Mouse (Mus musculus) intestine, embryonic 15.5 days (tissue): ENCODE measurements around the gene Pdk4. TPM values are rescaled to one million over a fixed set of nuclear protein-coding genes. Genes with fewer than 3 reads are reported as not detected.

Experiments
- ATAC-seq: fragments of 200-750 bp; cut with Nextera tagmentation; 2 replicates; pipeline ENCODE4 v1.8.0; 2017; ENCODE audit warnings: moderate TSS enrichment, moderate library complexity
- H3K27ac ChIP-seq: fragments of 300-500 bp; sonication (generic); 2 replicates; pipeline ENCODE4 v1.5.1; 2015; ENCODE audit warnings: mild to moderate bottlenecking, inconsistent platforms
- H3K27me3 ChIP-seq: fragments of 300-500 bp; sonication (generic); replicated peaks from 2 replicates; pipeline ENCODE4 v1.6.1; 2015; ENCODE audit warnings: inconsistent platforms
- H3K36me3 ChIP-seq: fragments of 300-500 bp; sonication (generic); 2 replicates; pipeline ENCODE4 v1.6.1; 2015; ENCODE audit warnings: inconsistent platforms
- H3K4me1 ChIP-seq: fragments of 300-500 bp; sonication (generic); replicated peaks from 2 replicates; pipeline ENCODE4 v1.6.1; 2015; ENCODE audit warnings: inconsistent platforms
- H3K4me2 ChIP-seq: fragments of 300-500 bp; sonication (generic); replicated peaks from 2 replicates; pipeline ENCODE4 v1.6.1; 2015; ENCODE audit warnings: mild to moderate bottlenecking, inconsistent platforms
- H3K4me3 ChIP-seq: fragments of 300-500 bp; sonication (generic); replicated peaks from 2 replicates; pipeline ENCODE4 v1.5.1; 2015; ENCODE audit warnings: inconsistent platforms
- H3K9ac ChIP-seq: fragments of 300-500 bp; sonication (generic); 2 replicates; pipeline ENCODE4 v1.6.1; 2015; ENCODE audit warnings: inconsistent platforms
- H3K9me3 ChIP-seq: fragments of 300-500 bp; sonication (generic); 2 replicates; pipeline ENCODE4 v1.6.1; 2016; ENCODE audit warnings: inconsistent platforms
- WGBS: fragments of 180-500 bp; shearing (Covaris S2); methylation state at CpG from one replicate; pipeline ENCODE4 v1.1.7; 2015; 5-methylcytosine and 5-hydroxymethylcytosine counted together
- polyA plus RNA-seq: library from polyadenylated mRNA; unstranded; fragments of >200 nt; fragmentation: Nextera tagmentation; extraction: Ambion mirVana; gene quantifications from 2 replicates; pipeline ENCODE4 v1.2.1, GENCODE M21; 2015

The Pdk4 gene
- polyA plus RNA-seq, 1 experiment from 2014 or later = 2.6 TPM

- no peak overlapping the region for H3K27ac ChIP-seq
- peak overlapping the region; percentile 22 for H3K4me2 ChIP-seq
- no peak overlapping the region for H3K4me3 ChIP-seq
- no peaks in the 10 kb centered on the region for H3K9me3 ChIP-seq
- no peaks in the 10 kb centered on the region for H3K36me3 ChIP-seq
- 0 out of 2 replicates have a peak, but pooled peaks cover 12% of the 10 kb centered on the region for H3K4me1 ChIP-seq
- no peaks in the 10 kb centered on the region for H3K27me3 ChIP-seq
- no peak overlapping the region for H3K9ac ChIP-seq
- WGBS = 11% methylated on average over 14 of the region's 14 CpGs
- ATAC-seq = peak; percentile 84
These were observed 53.6 kb downstream of the Pdk4 start for GRCm38 (mm10) chr6:5442316-5443085.

- WGBS = 79% methylated on average over 6 of the region's 6 CpGs
- no peak overlapping the region for H3K4me2 ChIP-seq
These were observed 54.9 kb downstream of the Pdk4 start for GRCm38 (mm10) chr6:5441221-5441620.

GRCm38 (mm10) chr6:5437757-5438156 lies 58.4 kb downstream of the Pdk4 start:
- WGBS = 38% methylated on average over 4 of the region's 4 CpGs
- Histone ChIP-seq H3K27ac (no peak overlapping the region), H3K4me1 (0 out of 2 replicates have a peak, but pooled peaks cover 5% of the 10 kb centered on the region), H3K4me2 (no peak overlapping the region), H3K9me3 (no peaks in the 10 kb centered on the region), H3K4me3 (no peak overlapping the region), H3K9ac (no peak overlapping the region), H3K36me3 (no peaks in the 10 kb centered on the region), H3K27me3 (no peaks in the 10 kb centered on the region)
- ATAC-seq = no peak

More at GRCm38 (mm10) chr6:5441221-5441620, 54.9 kb downstream of the Pdk4 start:
- Histone ChIP-seq H3K36me3 (no peaks in the 10 kb centered on the region), H3K4me1 (0 out of 2 replicates have a peak, but pooled peaks cover 12% of the 10 kb centered on the region), H3K9ac (no peak overlapping the region), H3K9me3 (no peaks in the 10 kb centered on the region), H3K27ac (no peak overlapping the region), H3K27me3 (no peaks in the 10 kb centered on the region), H3K4me3 (no peak overlapping the region)
- no peak for ATAC-seq

- H3K27me3 ChIP-seq = no peaks in the 10 kb centered on the region
- H3K4me2 ChIP-seq = no peak overlapping the region
- WGBS = 86% methylated on average over 2 of the region's 2 CpGs
- H3K27ac ChIP-seq = no peak overlapping the region
- H3K9ac ChIP-seq = no peak overlapping the region
- ATAC-seq = no peak
- no peaks in the 10 kb centered on the region for H3K36me3 ChIP-seq
- H3K4me1 ChIP-seq = no peaks in the 10 kb centered on the region
- no peaks in the 10 kb centered on the region for H3K9me3 ChIP-seq
- no peak overlapping the region for H3K4me3 ChIP-seq
These were observed 62.2 kb downstream of the Pdk4 start for GRCm38 (mm10) chr6:5433887-5434286.

Other genes starting within 250 kb of the Pdk4 start
- 22.4 and 23.5 TPM in 2 replicates for gene Pon3, start 240.0 kb downstream of the Pdk4 start, polyA plus RNA-seq
- 58.4 and 64.5 TPM in 2 replicates for gene Pon2, start 197.9 kb downstream of the Pdk4 start, polyA plus RNA-seq
- 15.6 and 18.8 TPM in 2 replicates for gene Asb4, start 112.9 kb downstream of the Pdk4 start, polyA plus RNA-seq
- gene Dync1i1, start 229.3 kb upstream of the Pdk4 start, polyA plus RNA-seq = 0.49 and 0.54 TPM in 2 replicates